Mouse (Mus musculus) gastrocnemius, postnatal 25 days (tissue): Measurements from ENCODE around the gene Gm11146. TPM values are rescaled to one million over a fixed set of nuclear protein-coding genes. Genes with fewer than 3 reads are reported as not detected.

Experiments
- DNase-seq: peaks from one replicate; pipeline ENCODE4 v3.0.0; 2022
- long read RNA-seq, 2 experiments: library from polyadenylated mRNA; stranded (forward); transcript quantifications; one replicate each; pipeline ENCODE4 v2.0.0; 2021
- total RNA-seq, 2 experiments: library from RNA; stranded (reverse); gene quantifications; 1 replicate in 1 of 2; 2 replicates in 1 of 2; pipeline ENCODE4 v1.2.3; 2021

The Gm11146 gene
- not detected for total RNA-seq
- long read RNA-seq, experiment 1: 0 reads
- long read RNA-seq, experiment 2: 0 reads

GRCm38 (mm10) chr16:77601994-77602393, at the start of gene Gm11146:
TSS of gene Gm11146 (minus strand) at chr16:77602094.
- DNase-seq: no peak

GRCm38 (mm10) chr16:77650596-77650995, 48.7 kb upstream of the Gm11146 start:
- no peak for DNase-seq

- no peak for DNase-seq
Measured at GRCm38 (mm10) chr16:77649006-77649405, 47.1 kb upstream of the Gm11146 start.

GRCm38 (mm10) chr16:77648181-77648580, 46.3 kb upstream of the Gm11146 start:
- no peak for DNase-seq

- no peak for DNase-seq
Measured at GRCm38 (mm10) chr16:77646146-77646545, 44.3 kb upstream of the Gm11146 start.

- DNase-seq: no peak
Measured at GRCm38 (mm10) chr16:77644976-77645375, 43.1 kb upstream of the Gm11146 start.

- peak; percentile 49 for DNase-seq
Measured at GRCm38 (mm10) chr16:77643871-77644720, 42.2 kb upstream of the Gm11146 start.

- DNase-seq: no peak
Measured at GRCm38 (mm10) chr16:77643036-77643870, 41.4 kb upstream of the Gm11146 start.

GRCm38 (mm10) chr16:77636497-77636896, 34.6 kb upstream of the Gm11146 start:
- DNase-seq: no peak

GRCm38 (mm10) chr16:77632315-77632881, 30.5 kb upstream of the Gm11146 start:
- DNase-seq: no peak

- DNase-seq: no peak
Measured at GRCm38 (mm10) chr16:77622681-77623080, 20.8 kb upstream of the Gm11146 start.

GRCm38 (mm10) chr16:77602581-77602980, 687 bp upstream of the Gm11146 start:
- DNase-seq: no peak

GRCm38 (mm10) chr16:77598787-77599186, 3.1 kb downstream of the Gm11146 start:
- no peak for DNase-seq

- DNase-seq: peak; percentile 6
Measured at GRCm38 (mm10) chr16:77596556-77596955, 5.3 kb downstream of the Gm11146 start.

GRCm38 (mm10) chr16:77595661-77596060, 6.2 kb downstream of the Gm11146 start:
- DNase-seq: no peak

GRCm38 (mm10) chr16:77594553-77594952, 7.3 kb downstream of the Gm11146 start:
- DNase-seq: peak; percentile 67

- DNase-seq: peak; percentile 51
Measured at GRCm38 (mm10) chr16:77593828-77594421, 8.0 kb downstream of the Gm11146 start.

- DNase-seq: peak; percentile 7
Measured at GRCm38 (mm10) chr16:77592986-77593385, 8.9 kb downstream of the Gm11146 start.

GRCm38 (mm10) chr16:77573036-77573435, 28.9 kb downstream of the Gm11146 start:
- DNase-seq: no peak

- no peak for DNase-seq
Measured at GRCm38 (mm10) chr16:77569457-77569856, 32.4 kb downstream of the Gm11146 start.

GRCm38 (mm10) chr16:77568384-77568783, 33.5 kb downstream of the Gm11146 start:
- no peak for DNase-seq

GRCm38 (mm10) chr16:77562852-77563251, 39.0 kb downstream of the Gm11146 start:
- no peak for DNase-seq
